Mouse (Mus musculus) cerebellum, adult 18-20 months (tissue): ENCODE measurements around the gene Sub1.

Source experiments
- DNase-seq, 2 experiments: peaks; one replicate each; pipeline ENCODE4 v3.0.0; 2021

Gene Sub1

GRCm38 (mm10) chr15:11963791-11964525 lies 32.8 kb downstream of the Sub1 start:
- no peak for DNase-seq

GRCm38 (mm10) chr15:11959716-11960115 lies 37.1 kb downstream of the Sub1 start:
- no peak for DNase-seq

GRCm38 (mm10) chr15:11956129-11956528 lies 40.7 kb downstream of the Sub1 start:
- DNase-seq, result no peak

- DNase-seq, result no peak
Measured at GRCm38 (mm10) chr15:11954190-11954589, 42.6 kb downstream of the Sub1 start.

- no peak for DNase-seq
Measured at GRCm38 (mm10) chr15:11952159-11952558, 44.6 kb downstream of the Sub1 start.

- DNase-seq, result no peak
Measured at GRCm38 (mm10) chr15:11951181-11951580, 45.6 kb downstream of the Sub1 start.

- DNase-seq, result no peak
Measured at GRCm38 (mm10) chr15:11950144-11950543, 46.6 kb downstream of the Sub1 start.

- no peak for DNase-seq
Measured at GRCm38 (mm10) chr15:11949490-11949889, 47.3 kb downstream of the Sub1 start.

- DNase-seq, result no peak
Measured at GRCm38 (mm10) chr15:11940855-11941254, 55.9 kb downstream of the Sub1 start.
